Mouse (Mus musculus) naive thymus-derived CD4-positive, alpha-beta T cell, adult 5 months (primary cell): ENCODE data around the gene Olfr978. TPM values are rescaled to one million over a fixed set of nuclear protein-coding genes. Genes with fewer than 3 reads are reported as not detected.

Experiments
- polyA plus RNA-seq: library from polyadenylated mRNA; unstranded; fragments of 100-300 nt; shearing (Covaris generic); gene quantifications from one replicate; pipeline ENCODE4 v1.2.1, GENCODE M21; 2017

Olfr978 gene
- polyA plus RNA-seq, result 0.37 TPM

GRCm38 (mm10) chr9:39991813-39992212 is at the start of gene Olfr978:
Olfr978 (plus strand) TSS chr9:39992113.

GRCm38 (mm10) chr9:39951946-39952345 is 40.0 kb upstream of the Olfr978 start, which contains the start of gene Olfr975:
Olfr975 (minus strand) TSS chr9:39952046.

GRCm38 (mm10) chr9:39961033-39961432 is 30.9 kb upstream of the Olfr978 start, which contains the start of gene Olfr976:
Olfr976 (minus strand) TSS chr9:39961133.

GRCm38 (mm10) chr9:40003365-40003764 is 11.5 kb downstream of the Olfr978 start, which contains the start of gene Olfr979:
Olfr979 (minus strand) TSS chr9:40003465.

GRCm38 (mm10) chr9:40009482-40009881 is 17.6 kb downstream of the Olfr978 start, which contains the start of gene Olfr980:
Olfr980 (minus strand) TSS chr9:40009582.

GRCm38 (mm10) chr9:40021164-40021563 is 29.3 kb downstream of the Olfr978 start, which contains the start of gene Olfr981:
Olfr981 (plus strand) TSS chr9:40021464.

Other genes with a start within 250 kb of the Olfr978 start
- gene Olfr967, start 245.9 kb upstream of the Olfr978 start, polyA plus RNA-seq, result not detected
- not detected for gene Olfr968, start 208.9 kb upstream of the Olfr978 start, polyA plus RNA-seq
- not detected for gene Olfr969, start 201.2 kb upstream of the Olfr978 start, polyA plus RNA-seq
- gene Olfr970, start 183.3 kb upstream of the Olfr978 start, polyA plus RNA-seq, result not detected
- gene Olfr971, start 155.2 kb upstream of the Olfr978 start, polyA plus RNA-seq, result not detected
- not detected for gene Olfr972, start 125.7 kb upstream of the Olfr978 start, polyA plus RNA-seq
- not detected for gene Olfr229, start 84.8 kb upstream of the Olfr978 start, polyA plus RNA-seq
- gene Olfr974, start 54.6 kb upstream of the Olfr978 start, polyA plus RNA-seq, result 0.12 TPM
- not detected for gene Olfr975, start 40.1 kb upstream of the Olfr978 start, polyA plus RNA-seq
- gene Olfr976, start 31.0 kb upstream of the Olfr978 start, polyA plus RNA-seq, result not detected
- gene Olfr979, start 11.4 kb downstream of the Olfr978 start, polyA plus RNA-seq, result not detected
- not detected for gene Olfr980, start 17.5 kb downstream of the Olfr978 start, polyA plus RNA-seq
- not detected for gene Olfr981, start 29.4 kb downstream of the Olfr978 start, polyA plus RNA-seq
- not detected for gene Olfr982, start 81.7 kb downstream of the Olfr978 start, polyA plus RNA-seq
- gene Olfr983, start 101.5 kb downstream of the Olfr978 start, polyA plus RNA-seq, result not detected
- gene Olfr984, start 122.1 kb downstream of the Olfr978 start, polyA plus RNA-seq, result not detected
- not detected for gene Olfr985, start 138.1 kb downstream of the Olfr978 start, polyA plus RNA-seq
- gene Tmem225, start 156.0 kb downstream of the Olfr978 start, polyA plus RNA-seq, result not detected
- gene Olfr986, start 188.8 kb downstream of the Olfr978 start, polyA plus RNA-seq, result not detected
- gene Zfp202, start 200.2 kb downstream of the Olfr978 start, polyA plus RNA-seq, result 1.8 TPM